Mouse (Mus musculus): ENCODE data around the gene Rem2. TPM values are rescaled to one million over a fixed set of nuclear protein-coding genes. Genes with fewer than 3 reads are reported as not detected.
A peak's percentile ranks its signal among the peaks of the same experiment; 100 is the strongest.

Rem2 gene
- polyA plus RNA-seq, 1 experiment from 2014 or later = 2.2 TPM

DNA sequence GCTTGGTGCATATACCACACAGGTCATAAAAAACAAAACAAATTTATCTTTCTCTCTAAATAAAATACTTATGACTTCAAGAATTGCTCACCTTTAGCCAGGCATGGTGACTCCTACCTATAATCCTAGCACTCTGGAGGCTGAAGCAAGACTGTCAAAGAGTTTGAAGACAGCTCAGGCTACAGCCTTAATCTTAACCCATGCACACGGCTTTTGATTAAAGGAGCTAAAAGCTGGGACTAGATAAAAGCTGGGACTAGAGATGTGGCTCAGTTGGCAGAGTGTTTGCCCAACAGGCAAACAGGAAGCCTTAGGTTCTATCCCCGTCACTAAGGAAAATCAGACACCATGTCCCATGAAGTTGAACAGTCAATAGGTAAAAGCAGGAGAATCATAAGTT lies 27.2 kb downstream of the Rem2 start:
- Histone ChIP-seq H3K9ac (no peak overlapping the region), H3K9me3 (no peaks in the 10 kb centered on the region), H3K27me3 (no peaks in the 10 kb centered on the region), H3K36me3 (peaks cover 24% of the 10 kb centered on the region), H3K4me1 (no peaks in the 10 kb centered on the region), H3K4me3 (no peak overlapping the region), H3K4me2 (no peak overlapping the region), H3K27ac (no peak overlapping the region)
- ATAC-seq (ENCODE audit: insufficient number of reproducible peaks, low FRiP score, low TSS enrichment, low read depth) = no peak
- 67% methylated on average over 2 of the region's 2 CpGs for WGBS

DNA sequence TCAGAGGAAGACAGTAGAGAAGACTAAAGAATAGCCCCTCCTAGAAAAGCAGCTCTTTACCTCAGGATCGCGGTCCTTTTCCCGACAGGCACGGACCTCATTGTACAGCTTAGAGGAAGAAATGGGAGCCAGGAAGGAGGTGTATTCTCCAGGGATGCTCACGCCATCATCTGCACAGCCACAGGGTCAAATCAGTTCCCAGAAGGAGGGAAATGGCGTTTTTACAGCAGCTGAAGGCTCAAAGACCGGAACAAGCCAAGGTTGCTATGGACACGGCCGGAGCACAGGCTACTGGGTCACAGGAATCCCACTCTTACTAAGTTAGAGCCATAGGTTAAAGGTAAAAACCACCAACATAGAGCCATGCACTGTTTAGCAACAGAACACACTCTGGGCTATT lies 33.9 kb downstream of the Rem2 start:
- no peak overlapping the region for H3K4me3 ChIP-seq
- no peak overlapping the region for H3K4me2 ChIP-seq
- ATAC-seq (ENCODE audit: insufficient number of reproducible peaks, low FRiP score, low TSS enrichment, low read depth) = no peak
- no peaks in the 10 kb centered on the region for H3K27me3 ChIP-seq
- H3K4me1 ChIP-seq = no peaks in the 10 kb centered on the region
- no peak overlapping the region for H3K9ac ChIP-seq
- no peaks in the 10 kb centered on the region for H3K9me3 ChIP-seq
- H3K36me3 ChIP-seq = peaks cover 90% of the 10 kb centered on the region
- 92% methylated on average over 9 of the region's 9 CpGs for WGBS
- H3K27ac ChIP-seq = no peak overlapping the region

DNA sequence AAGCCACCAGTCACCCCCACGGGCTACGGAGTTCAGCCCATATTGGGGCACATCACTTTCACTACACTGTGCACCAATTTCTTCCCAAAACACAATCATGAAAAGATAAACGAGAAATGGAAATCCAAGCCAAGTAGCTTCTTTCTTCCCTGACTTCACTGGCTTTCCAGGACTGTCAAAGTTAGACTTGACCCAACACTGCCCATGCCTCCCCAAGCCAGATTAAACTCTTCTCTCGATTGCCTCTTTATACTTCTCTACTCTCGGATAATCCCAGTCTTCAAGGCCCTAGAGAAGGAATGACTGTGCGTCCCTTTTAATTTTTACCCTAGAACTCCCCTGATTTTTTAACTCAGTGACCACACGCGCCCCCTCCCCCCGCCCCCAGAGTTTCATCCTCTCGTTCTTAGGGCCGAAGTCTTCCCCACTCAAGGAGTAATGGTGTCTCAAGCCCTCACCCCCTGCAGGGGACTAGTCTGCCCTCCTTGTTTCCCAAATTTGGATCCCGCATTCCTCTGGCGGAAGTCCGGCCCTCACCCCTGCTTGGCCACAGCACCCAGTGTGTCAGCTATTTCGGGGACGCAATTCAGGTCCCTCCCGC lies 40.9 kb downstream of the Rem2 start:
- 3% methylated on average over 17 of the region's 17 CpGs for WGBS
- ATAC-seq (ENCODE audit: insufficient number of reproducible peaks, low FRiP score, low TSS enrichment, low read depth) = peak; percentile 8; the same call in 1 of the 2 replicates
- peak overlapping the region; percentile 81 for H3K27ac ChIP-seq

DNA sequence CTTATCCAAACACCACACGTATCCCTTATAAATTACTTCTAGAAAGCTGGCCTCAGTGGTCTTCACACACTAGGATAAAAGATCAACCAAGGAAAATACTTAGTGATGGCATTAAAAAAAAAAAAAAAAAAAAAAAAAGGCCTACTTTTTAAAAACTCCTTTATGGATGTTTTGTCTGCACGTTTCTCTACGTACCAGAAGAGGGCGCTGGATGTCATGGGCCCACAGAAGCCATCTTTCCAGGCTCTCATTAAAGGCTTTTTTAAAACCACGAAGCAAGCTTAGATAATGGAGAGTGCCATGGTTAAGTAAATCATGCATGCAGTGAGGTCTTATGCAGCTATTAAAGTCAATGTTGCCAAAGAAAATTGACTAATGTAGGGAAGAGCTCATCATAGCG lies 47.7 kb downstream of the Rem2 start:
- Histone ChIP-seq H3K9ac (no peak overlapping the region), H3K27ac (no peak overlapping the region), H3K27me3 (no peaks in the 10 kb centered on the region), H3K4me3 (no peak overlapping the region), H3K9me3 (no peaks in the 10 kb centered on the region), H3K4me2 (no peak overlapping the region), H3K36me3 (no peaks in the 10 kb centered on the region), H3K4me1 (peaks cover 16% of the 10 kb centered on the region)
- WGBS = 35% methylated on average over 6 of the region's 6 CpGs
- ATAC-seq (ENCODE audit: insufficient number of reproducible peaks, low FRiP score, low TSS enrichment, low read depth) = no peak

More for the DNA sequence above, 40.9 kb downstream of the Rem2 start:
- Histone ChIP-seq H3K36me3 (peaks cover 30% of the 10 kb centered on the region), H3K4me3 (peak overlapping the region; percentile 75), H3K4me2 (peak overlapping the region; percentile 57), H3K9ac (peak overlapping the region; percentile 64), H3K4me1 (peaks cover 10% of the 10 kb centered on the region), H3K9me3 (no peaks in the 10 kb centered on the region), H3K27me3 (no peaks in the 10 kb centered on the region)

- peak; percentile 52; the same call in 1 of the 2 replicates for ATAC-seq (ENCODE audit: insufficient number of reproducible peaks, low FRiP score, low TSS enrichment, low read depth)
- peak overlapping the region; percentile 60 for H3K4me2 ChIP-seq
- H3K4me1 ChIP-seq = peaks cover 13% of the 10 kb centered on the region
- H3K36me3 ChIP-seq = no peaks in the 10 kb centered on the region
- no peak overlapping the region for H3K9ac ChIP-seq
- 1% methylated on average over 15 of the region's 18 CpGs for WGBS
- 0 out of 2 replicates have a peak overlapping the region, but pooled peaks have one; percentile 43 for H3K27ac ChIP-seq
- H3K9me3 ChIP-seq = no peaks in the 10 kb centered on the region
- H3K4me3 ChIP-seq = peak overlapping the region; percentile 36
- no peaks in the 10 kb centered on the region for H3K27me3 ChIP-seq
Measured at GRCm38 (mm10) chr14:54527227-54528006, 51.5 kb downstream of the Rem2 start.

GRCm38 (mm10) chr14:54528007-54528393 lies 52.1 kb downstream of the Rem2 start:
- peak overlapping the region; percentile 60 for H3K4me2 ChIP-seq
- 18% methylated on average over 5 of the region's 5 CpGs for WGBS
- peak overlapping the region; percentile 36; the same call in 1 of the 2 replicates for H3K4me3 ChIP-seq
- H3K27me3 ChIP-seq = no peaks in the 10 kb centered on the region
- H3K36me3 ChIP-seq = no peaks in the 10 kb centered on the region
- peaks cover 13% of the 10 kb centered on the region for H3K4me1 ChIP-seq
- 0 out of 2 replicates have a peak, but pooled peaks have one; percentile 2 for ATAC-seq (ENCODE audit: insufficient number of reproducible peaks, low FRiP score, low TSS enrichment, low read depth)
- no peak overlapping the region for H3K9ac ChIP-seq
- H3K9me3 ChIP-seq = no peaks in the 10 kb centered on the region
- H3K27ac ChIP-seq = no peak overlapping the region

- WGBS = 11% methylated on average over 17 of the region's 17 CpGs
- H3K9me3 ChIP-seq = no peaks in the 10 kb centered on the region
- H3K27me3 ChIP-seq = no peaks in the 10 kb centered on the region
- H3K4me2 ChIP-seq = peak overlapping the region; percentile 60; the same call in 1 of the 2 replicates
- no peak for ATAC-seq (ENCODE audit: insufficient number of reproducible peaks, low FRiP score, low TSS enrichment, low read depth)
- H3K4me1 ChIP-seq = peaks cover 13% of the 10 kb centered on the region
- no peak overlapping the region for H3K9ac ChIP-seq
- no peaks in the 10 kb centered on the region for H3K36me3 ChIP-seq
- no peak overlapping the region for H3K4me3 ChIP-seq
- H3K27ac ChIP-seq = no peak overlapping the region
Measured at GRCm38 (mm10) chr14:54528446-54529111, 52.7 kb downstream of the Rem2 start.

Other genes starting within 250 kb of the Rem2 start
- 384 and 403 TPM in 2 replicates for gene Dad1, start 222.0 kb upstream of the Rem2 start, polyA plus RNA-seq (2015; fragmentation: Nextera tagmentation; extraction: Ambion mirVana)
- 56.4 and 56.7 TPM in 2 replicates for gene Abhd4, start 221.9 kb upstream of the Rem2 start, polyA plus RNA-seq (2015; fragmentation: Nextera tagmentation; extraction: Ambion mirVana)
- not detected in 2 replicates for gene Olfr49, start 191.2 kb upstream of the Rem2 start, polyA plus RNA-seq (2015; fragmentation: Nextera tagmentation; extraction: Ambion mirVana)
- 36.1 and 37.7 TPM in 2 replicates for gene Oxa1l, start 115.3 kb upstream of the Rem2 start, polyA plus RNA-seq (2015; fragmentation: Nextera tagmentation; extraction: Ambion mirVana)
- gene Slc7a7, start 58.3 kb upstream of the Rem2 start, polyA plus RNA-seq (2015; fragmentation: Nextera tagmentation; extraction: Ambion mirVana) = 5.8 and 6.5 TPM in 2 replicates
- gene Mrpl52, start 49.2 kb upstream of the Rem2 start, polyA plus RNA-seq (2015; fragmentation: Nextera tagmentation; extraction: Ambion mirVana) = 196 and 218 TPM in 2 replicates
- gene Mmp14, start 44.5 kb upstream of the Rem2 start, polyA plus RNA-seq (2015; fragmentation: Nextera tagmentation; extraction: Ambion mirVana) = 245 and 272 TPM in 2 replicates
- gene Lrp10, start 12.0 kb upstream of the Rem2 start, polyA plus RNA-seq (2015; fragmentation: Nextera tagmentation; extraction: Ambion mirVana) = 42.8 and 46.4 TPM in 2 replicates
- 68.6 and 71.4 TPM in 2 replicates for gene Prmt5, start 41.4 kb downstream of the Rem2 start, polyA plus RNA-seq (2015; fragmentation: Nextera tagmentation; extraction: Ambion mirVana)
- 52.6 and 53.0 TPM in 2 replicates for gene Haus4, start 78.5 kb downstream of the Rem2 start, polyA plus RNA-seq (2015; fragmentation: Nextera tagmentation; extraction: Ambion mirVana)
- gene Ajuba, start 101.5 kb downstream of the Rem2 start, polyA plus RNA-seq (2015; fragmentation: Nextera tagmentation; extraction: Ambion mirVana) = 50.7 and 52.7 TPM in 2 replicates
- 5.8 and 6.1 TPM in 2 replicates for gene 4931414P19Rik, start 129.9 kb downstream of the Rem2 start, polyA plus RNA-seq (2015; fragmentation: Nextera tagmentation; extraction: Ambion mirVana)
- gene Psmb5, start 141.9 kb downstream of the Rem2 start, polyA plus RNA-seq (2015; fragmentation: Nextera tagmentation; extraction: Ambion mirVana) = 343 and 373 TPM in 2 replicates
- not detected in 2 replicates for gene Psmb11, start 145.3 kb downstream of the Rem2 start, polyA plus RNA-seq (2015; fragmentation: Nextera tagmentation; extraction: Ambion mirVana)
- gene Gm17606, start 164.9 kb downstream of the Rem2 start, polyA plus RNA-seq (2015; fragmentation: Nextera tagmentation; extraction: Ambion mirVana) = 0.99 TPM in 1 of 2 replicates, not detected in the other
- 3.7 and 4.2 TPM in 2 replicates for gene Cdh24, start 165.3 kb downstream of the Rem2 start, polyA plus RNA-seq (2015; fragmentation: Nextera tagmentation; extraction: Ambion mirVana)
- gene 1700123O20Rik, start 210.1 kb downstream of the Rem2 start, polyA plus RNA-seq (2015; fragmentation: Nextera tagmentation; extraction: Ambion mirVana) = 79.6 and 81.2 TPM in 2 replicates
- gene Acin1, start 210.8 kb downstream of the Rem2 start, polyA plus RNA-seq (2015; fragmentation: Nextera tagmentation; extraction: Ambion mirVana) = 109 TPM in 2 replicates
- gene Gm29776, start 222.7 kb downstream of the Rem2 start, polyA plus RNA-seq (2015; fragmentation: Nextera tagmentation; extraction: Ambion mirVana) = 0.21 and 0.24 TPM in 2 replicates
- gene Cebpe, start 236.1 kb downstream of the Rem2 start, polyA plus RNA-seq (2015; fragmentation: Nextera tagmentation; extraction: Ambion mirVana) = 0.12 TPM in 1 of 2 replicates, not detected in the other